Mouse (Mus musculus) E14TG2a.4 (cell line): ENCODE data around the gene Mfsd11.

Source experiments
- CTCF ChIP-seq: conservative IDR thresholded peaks from 2 replicates; pipeline ENCODE4 v1.5.1; 2014; ENCODE audit warnings: low read length
- NANOG ChIP-seq: IDR thresholded peaks from 2 replicates; pipeline ENCODE4 v1.6.1; 2014; ENCODE audit warnings: borderline replicate concordance, low read length, mixed read lengths
- POU5F1 ChIP-seq: IDR thresholded peaks from 2 replicates; pipeline ENCODE4 v1.6.1; 2014; ENCODE audit warnings: low read length, borderline replicate concordance

DNA sequence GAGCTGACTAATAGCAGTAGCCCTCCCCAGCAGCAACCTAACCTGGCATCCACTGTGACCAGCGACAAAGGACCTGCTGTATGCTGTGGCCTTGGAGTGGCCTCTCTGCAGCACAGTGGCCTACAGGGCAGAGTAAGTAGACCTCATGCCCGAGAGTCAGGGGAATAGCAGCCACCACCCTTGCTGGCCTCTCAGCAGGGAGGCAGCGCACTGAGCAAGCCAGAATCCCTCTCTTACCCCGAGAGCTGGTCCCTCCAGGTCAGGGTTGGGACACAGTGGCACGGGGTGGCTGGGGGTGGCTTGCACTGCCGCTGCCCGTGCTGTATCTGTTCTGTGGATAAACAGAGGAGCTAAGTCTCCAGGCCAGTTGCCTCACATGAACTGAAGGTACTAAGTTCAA is 12.6 kb upstream of the Mfsd11 start:
- TF ChIP-seq CTCF (no peak), POU5F1 (no peak), NANOG (no peak)
